Mouse (Mus musculus) lung, postnatal 0 days (tissue): ENCODE measurements around the gene Slc4a1.

Source experiments
- CTCF ChIP-seq: IDR thresholded peaks from 2 replicates; pipeline ENCODE4 v1.5.1; 2016; ENCODE audit warnings: antibody characterized with exemption, mild to moderate bottlenecking
- EP300 ChIP-seq: IDR thresholded peaks from 2 replicates; pipeline ENCODE4 v1.6.1; 2016; ENCODE audit warnings: antibody characterized with exemption, mild to moderate bottlenecking, control low read depth

DNA sequence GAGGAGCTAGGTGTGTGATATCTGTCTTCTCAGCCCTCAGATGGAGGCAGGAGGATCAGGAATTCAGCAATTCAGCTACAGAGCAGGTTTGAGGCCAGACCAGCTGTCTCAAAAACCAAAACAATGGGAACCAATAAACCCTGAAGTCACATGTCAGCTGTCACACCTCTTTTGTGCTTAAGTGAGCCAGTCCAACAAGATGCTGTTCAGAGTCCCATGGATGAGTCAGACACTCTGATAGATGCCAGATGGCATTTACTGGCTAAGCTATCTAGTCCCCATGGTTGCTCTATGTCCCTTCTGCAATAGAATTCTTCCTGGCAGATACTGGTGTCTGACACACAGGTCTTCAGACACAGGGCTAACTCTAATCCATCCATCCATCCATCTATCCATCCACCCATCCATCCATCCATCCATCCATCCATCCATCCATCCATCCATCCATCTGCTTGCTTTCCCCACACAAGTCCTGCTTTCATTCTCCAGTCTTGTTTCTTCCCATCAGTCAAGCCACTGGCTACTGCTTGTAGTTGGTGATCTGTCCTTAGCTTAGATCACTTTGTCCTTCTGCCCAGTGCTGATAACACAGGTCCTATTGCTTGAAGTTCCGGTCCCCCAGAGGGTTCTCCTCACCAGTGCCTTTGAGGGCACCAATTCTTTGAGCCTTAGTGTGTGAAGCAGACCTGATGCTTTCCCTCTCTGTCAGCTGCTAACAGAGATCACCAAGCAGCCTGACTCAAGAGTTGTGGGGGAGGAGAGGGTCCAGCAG is 17.5 kb upstream of the Slc4a1 start:
- TF ChIP-seq CTCF (no peak), EP300 (no peak)
